Mouse (Mus musculus): ENCODE measurements around the gene Tnip1. TPM values are rescaled to one million over a fixed set of nuclear protein-coding genes. Genes with fewer than 3 reads are reported as not detected.
A peak's percentile ranks its signal among the peaks of the same experiment; 100 is the strongest.

Tnip1 gene
- polyA plus RNA-seq, 1 experiment = 47.2 TPM

DNA sequence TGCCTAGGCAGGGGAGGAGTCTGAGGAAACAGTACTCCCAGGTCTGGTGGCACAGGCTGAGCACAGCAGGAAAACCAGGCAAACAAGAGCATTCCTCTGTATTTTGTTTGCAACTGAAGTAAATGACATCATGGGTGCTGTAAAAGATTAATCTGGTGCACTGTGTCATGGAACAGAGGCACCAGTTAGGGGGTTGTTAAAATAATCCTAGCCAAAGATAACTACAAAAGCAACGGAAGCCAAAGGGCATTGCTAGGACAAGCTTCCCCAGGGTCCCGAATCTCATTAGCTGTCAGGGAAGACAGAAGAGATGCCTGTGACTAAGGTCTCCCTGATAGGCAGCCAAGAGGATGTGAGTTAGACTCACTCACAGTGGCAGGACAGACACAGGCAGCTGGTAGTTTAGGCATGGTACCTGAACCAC is 81.7 kb downstream of the Tnip1 start:
- WGBS = 22% methylated on average over 2 of the region's 2 CpGs
- TF ChIP-seq POLR2A (IDR thresholded peaks at IDR 0.05; ENCODE audit: borderline replicate concordance, extremely low read depth, low read depth, low read length) (no peak), CTCF (IDR thresholded peaks at IDR 0.05; ENCODE audit: insufficient read depth, low read length) (no peak)

GRCm38 (mm10) chr11:54879922-54880321 is 82.8 kb downstream of the Tnip1 start:
- Histone ChIP-seq H3K4me1 (ENCODE audit: control insufficient read depth, insufficient read depth, low read length) (peaks cover 10% of the 10 kb centered on the region), H3K4me3 (replicated peaks; ENCODE audit: extremely low read depth, low read depth, low read length) (no peak overlapping the region)
- 52% methylated on average over 10 of the region's 10 CpGs for WGBS
- no peak for TF ChIP-seq CTCF (IDR thresholded peaks at IDR 0.05; ENCODE audit: insufficient read depth, low read length)
- TF ChIP-seq POLR2A (IDR thresholded peaks at IDR 0.05; ENCODE audit: borderline replicate concordance, extremely low read depth, low read depth, low read length) = no peak
- DNase-seq = no peak

More for the DNA sequence above, 81.7 kb downstream of the Tnip1 start:
- Histone ChIP-seq H3K4me3 (replicated peaks; ENCODE audit: extremely low read depth, low read depth, low read length) (no peak overlapping the region), H3K4me1 (ENCODE audit: control insufficient read depth, insufficient read depth, low read length) (peaks cover 14% of the 10 kb centered on the region)
- DNase-seq = no peak

DNA sequence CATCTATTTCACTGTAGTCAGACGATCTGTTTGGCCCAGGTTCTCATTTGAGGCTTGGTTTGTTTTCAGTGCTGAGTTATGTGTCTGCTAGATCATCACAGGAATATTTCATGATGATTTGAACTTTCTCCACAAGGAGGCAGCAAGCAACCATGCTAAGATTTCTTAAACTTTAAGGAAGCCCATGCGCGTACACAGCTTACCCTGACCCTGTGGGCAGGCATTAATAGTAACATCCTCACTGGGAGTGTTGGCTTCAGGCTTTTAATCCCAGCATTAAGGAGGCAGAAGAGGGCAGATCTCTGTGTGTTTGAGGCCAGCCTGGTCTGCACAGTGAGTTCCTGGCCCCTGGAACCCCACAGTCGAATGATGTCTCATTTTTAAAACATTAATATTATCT is 83.3 kb downstream of the Tnip1 start:
- TF ChIP-seq CTCF (IDR thresholded peaks at IDR 0.05; ENCODE audit: insufficient read depth, low read length) (peak; percentile 48; the same call in 1 of the 2 replicates), POLR2A (IDR thresholded peaks at IDR 0.05; ENCODE audit: borderline replicate concordance, extremely low read depth, low read depth, low read length) (no peak)
- Histone ChIP-seq H3K4me3 (replicated peaks; ENCODE audit: extremely low read depth, low read depth, low read length) (no peak overlapping the region), H3K4me1 (ENCODE audit: control insufficient read depth, insufficient read depth, low read length) (peaks cover 10% of the 10 kb centered on the region)
- DNase-seq = no peak
- WGBS = 17% methylated on average over 4 of the region's 4 CpGs

DNA sequence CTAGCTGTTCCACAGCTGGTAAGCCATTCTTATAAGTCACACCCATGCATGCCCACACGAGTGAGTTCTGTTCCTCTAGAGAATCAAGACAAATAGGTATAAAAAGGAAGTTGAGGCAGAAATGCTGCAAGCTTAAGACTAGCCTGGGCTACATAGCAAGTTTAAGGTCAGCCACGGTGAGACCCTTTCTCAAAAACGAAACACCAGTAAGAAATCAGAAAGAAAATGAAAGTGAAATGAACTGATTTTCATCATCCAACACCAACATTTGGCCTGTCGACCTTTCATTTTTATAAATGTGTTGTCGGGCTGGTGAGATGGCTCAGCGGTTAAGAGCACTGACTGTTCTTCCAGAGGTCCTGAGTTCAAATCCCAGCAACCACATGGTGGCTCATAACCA is 83.8 kb downstream of the Tnip1 start:
- 62% methylated on average over 6 of the region's 6 CpGs for WGBS
- TF ChIP-seq POLR2A (IDR thresholded peaks at IDR 0.05; ENCODE audit: borderline replicate concordance, extremely low read depth, low read depth, low read length) = no peak
- TF ChIP-seq CTCF (IDR thresholded peaks at IDR 0.05; ENCODE audit: insufficient read depth, low read length) = no peak
- no peak for DNase-seq
- Histone ChIP-seq H3K4me3 (replicated peaks; ENCODE audit: extremely low read depth, low read depth, low read length) (no peak overlapping the region), H3K4me1 (ENCODE audit: control insufficient read depth, insufficient read depth, low read length) (peaks cover 8% of the 10 kb centered on the region)

GRCm38 (mm10) chr11:54876031-54876430 is 86.7 kb downstream of the Tnip1 start:
- TF ChIP-seq POLR2A (IDR thresholded peaks at IDR 0.05; ENCODE audit: borderline replicate concordance, extremely low read depth, low read depth, low read length) (no peak), CTCF (IDR thresholded peaks at IDR 0.05; ENCODE audit: insufficient read depth, low read length) (no peak)
- no peak for DNase-seq
- WGBS = 86% methylated on average over 5 of the region's 5 CpGs
- H3K4me3 ChIP-seq (replicated peaks; ENCODE audit: extremely low read depth, low read depth, low read length) = no peak overlapping the region
- H3K4me1 ChIP-seq (ENCODE audit: control insufficient read depth, insufficient read depth, low read length) = peaks cover 5% of the 10 kb centered on the region

DNA sequence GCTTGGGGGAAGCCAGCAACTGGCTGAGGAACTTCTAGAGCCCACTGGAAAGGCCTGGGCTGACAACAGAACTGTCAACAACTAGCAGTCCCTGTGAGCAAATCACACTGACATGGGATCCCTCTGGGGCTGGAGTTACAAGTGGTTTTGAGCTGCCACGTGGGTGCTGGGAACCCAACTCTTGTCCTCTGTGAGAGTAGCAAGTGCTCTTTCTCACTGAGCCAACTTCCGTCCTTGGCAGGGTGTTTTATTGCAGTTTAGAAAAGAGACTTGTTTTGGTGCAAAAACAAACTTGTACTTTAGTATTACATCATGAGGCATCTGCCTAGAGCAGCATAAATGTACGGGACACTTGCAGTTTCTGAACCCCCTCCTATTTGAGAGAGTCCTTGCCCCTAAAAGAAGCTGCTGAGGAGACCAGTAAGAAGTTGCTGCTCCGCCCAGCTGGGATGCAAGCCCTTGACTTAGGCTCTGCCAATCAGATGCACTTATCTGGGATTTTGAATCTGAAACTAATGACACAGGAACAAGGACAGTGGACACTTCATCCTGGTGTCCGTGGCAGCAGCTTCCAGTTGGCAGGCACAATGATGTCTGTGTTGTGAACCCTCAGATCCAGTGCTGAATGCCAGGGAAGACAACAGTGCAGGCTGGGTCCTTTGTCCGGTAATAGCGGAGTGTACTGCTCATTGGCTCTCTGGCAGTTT is 90.7 kb downstream of the Tnip1 start:
- H3K4me3 ChIP-seq (replicated peaks; ENCODE audit: extremely low read depth, low read depth, low read length) = no peak overlapping the region
- peaks cover 6% of the 10 kb centered on the region for H3K4me1 ChIP-seq (ENCODE audit: control insufficient read depth, insufficient read depth, low read length)
- WGBS = 64% methylated on average over 7 of the region's 7 CpGs
- no peak for DNase-seq
- no peak for TF ChIP-seq CTCF (IDR thresholded peaks at IDR 0.05; ENCODE audit: insufficient read depth, low read length)
- no peak for TF ChIP-seq POLR2A (IDR thresholded peaks at IDR 0.05; ENCODE audit: borderline replicate concordance, extremely low read depth, low read depth, low read length)

- no peak for TF ChIP-seq POLR2A (IDR thresholded peaks at IDR 0.05; ENCODE audit: borderline replicate concordance, extremely low read depth, low read depth, low read length)
- TF ChIP-seq CTCF (IDR thresholded peaks at IDR 0.05; ENCODE audit: insufficient read depth, low read length) = no peak
- 65% methylated on average over 3 of the region's 3 CpGs for WGBS
- H3K4me3 ChIP-seq (replicated peaks; ENCODE audit: extremely low read depth, low read depth, low read length) = no peak overlapping the region
- H3K4me1 ChIP-seq (ENCODE audit: control insufficient read depth, insufficient read depth, low read length) = peaks cover 7% of the 10 kb centered on the region
- DNase-seq = no peak
Observed at GRCm38 (mm10) chr11:54869318-54869717, 93.4 kb downstream of the Tnip1 start.

- WGBS = 67% methylated on average over 2 of the region's 2 CpGs
- no peak for DNase-seq
- no peak overlapping the region for H3K4me3 ChIP-seq (replicated peaks; ENCODE audit: extremely low read depth, low read depth, low read length)
- peaks cover 7% of the 10 kb centered on the region for H3K4me1 ChIP-seq (ENCODE audit: control insufficient read depth, insufficient read depth, low read length)
- no peak for TF ChIP-seq POLR2A (IDR thresholded peaks at IDR 0.05; ENCODE audit: borderline replicate concordance, extremely low read depth, low read depth, low read length)
Observed at GRCm38 (mm10) chr11:54868445-54868844, 94.3 kb downstream of the Tnip1 start.

- no peak for TF ChIP-seq CTCF (IDR thresholded peaks at IDR 0.05; ENCODE audit: insufficient read depth, low read length)
- no peak for TF ChIP-seq POLR2A (IDR thresholded peaks at IDR 0.05; ENCODE audit: borderline replicate concordance, extremely low read depth, low read depth, low read length)
- no peak for DNase-seq
- H3K4me1 ChIP-seq (ENCODE audit: control insufficient read depth, insufficient read depth, low read length) = peaks cover 7% of the 10 kb centered on the region
- 60% methylated on average over 3 of the region's 3 CpGs for WGBS
- no peak overlapping the region for H3K4me3 ChIP-seq (replicated peaks; ENCODE audit: extremely low read depth, low read depth, low read length)
Observed at GRCm38 (mm10) chr11:54867903-54868434, 94.7 kb downstream of the Tnip1 start.

- H3K4me3 ChIP-seq (replicated peaks; ENCODE audit: extremely low read depth, low read depth, low read length) = peak overlapping the region; percentile 82
- TF ChIP-seq POLR2A (IDR thresholded peaks at IDR 0.05; ENCODE audit: borderline replicate concordance, extremely low read depth, low read depth, low read length) = no peak
- TF ChIP-seq CTCF (IDR thresholded peaks at IDR 0.05; ENCODE audit: insufficient read depth, low read length) = no peak
- no peak for DNase-seq
- 2% methylated on average over 5 of the region's 5 CpGs for WGBS
- peaks cover 7% of the 10 kb centered on the region for H3K4me1 ChIP-seq (ENCODE audit: control insufficient read depth, insufficient read depth, low read length)
Observed at GRCm38 (mm10) chr11:54867049-54867385, 95.7 kb downstream of the Tnip1 start.
